Mouse (Mus musculus): ENCODE measurements around the gene Arl15. TPM values are rescaled to one million over a fixed set of nuclear protein-coding genes. Genes with fewer than 3 reads are reported as not detected.

The Arl15 gene
- polyA plus RNA-seq, 1 experiment from 2014 or later, result 8.6 TPM

DNA sequence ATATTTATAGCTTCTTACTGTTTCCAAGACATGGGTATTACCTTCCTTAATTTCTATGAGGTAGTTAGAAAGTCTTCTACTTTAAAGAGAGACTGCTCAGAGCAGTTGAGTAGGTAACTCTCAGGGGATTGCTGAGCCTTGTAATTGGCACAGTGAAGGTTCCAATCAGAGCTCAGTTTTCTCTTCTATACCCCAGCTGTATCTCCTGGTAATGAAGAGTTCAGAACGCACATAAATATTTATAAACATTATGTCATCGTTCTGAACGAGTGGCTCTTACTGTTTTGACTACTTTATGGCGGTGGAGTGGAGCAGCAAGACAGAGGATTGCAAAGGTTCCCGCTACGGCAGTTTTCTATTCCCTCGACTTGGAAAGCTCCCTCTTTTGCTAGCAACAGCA lies 311.8 kb downstream of the Arl15 start:
- DNase-seq (ENCODE audit: low spot score) (no peak), ATAC-seq (replicated peaks; ENCODE audit: low FRiP score, low TSS enrichment, low read depth) (no peak)
- Histone ChIP-seq H3K4me3 (ENCODE audit: low read depth, low read length) (no peak overlapping the region), H3K9ac (ENCODE audit: low read length) (no peak overlapping the region), H3K9me3 (ENCODE audit: control insufficient read depth, low read length) (no peaks in the 10 kb centered on the region), H3K27me3 (replicated peaks; ENCODE audit: control insufficient read depth, insufficient read depth, low read length) (no peaks in the 10 kb centered on the region), H3K4me2 (ENCODE audit: low read length) (no peak overlapping the region), H3K36me3 (ENCODE audit: control insufficient read depth, insufficient read depth, low read length) (no peaks in the 10 kb centered on the region), H3K27ac (ENCODE audit: low read depth) (no peak overlapping the region), H3K4me1 (replicated peaks; ENCODE audit: control insufficient read depth, insufficient read depth, low read length) (peaks cover 8% of the 10 kb centered on the region; the same call in 1 of the 2 replicates)
- WGBS, result 33% methylated on average over 7 of the region's 7 CpGs

DNA sequence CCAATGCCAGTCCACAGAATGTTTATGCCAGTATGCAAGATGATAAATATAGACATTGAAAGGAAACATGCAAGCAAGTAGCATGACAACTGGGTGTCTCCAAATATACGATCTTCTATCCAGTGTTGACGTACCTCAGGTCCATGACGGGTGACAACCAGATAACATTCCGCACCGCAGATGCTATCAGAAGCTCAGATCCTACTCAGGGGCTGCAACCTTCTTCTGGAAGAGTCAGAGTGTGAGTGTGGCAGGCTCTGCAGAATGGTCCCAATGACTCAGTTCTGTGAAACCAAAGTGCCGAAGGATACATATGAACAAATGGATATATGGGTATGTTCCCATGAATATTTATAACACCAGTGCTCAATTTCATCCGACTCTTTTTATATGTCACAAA lies 313.2 kb downstream of the Arl15 start:
- H3K27me3 ChIP-seq (replicated peaks; ENCODE audit: control insufficient read depth, insufficient read depth, low read length), result no peaks in the 10 kb centered on the region
- peaks cover 8% of the 10 kb centered on the region; the same call in 1 of the 2 replicates for H3K4me1 ChIP-seq (replicated peaks; ENCODE audit: control insufficient read depth, insufficient read depth, low read length)
- H3K9ac ChIP-seq (ENCODE audit: low read length), result no peak overlapping the region
- H3K9me3 ChIP-seq (ENCODE audit: control insufficient read depth, low read length), result no peaks in the 10 kb centered on the region
- no peaks in the 10 kb centered on the region for H3K36me3 ChIP-seq (ENCODE audit: control insufficient read depth, insufficient read depth, low read length)
- no peak for ATAC-seq (replicated peaks; ENCODE audit: low FRiP score, low TSS enrichment, low read depth)
- no peak overlapping the region for H3K27ac ChIP-seq (ENCODE audit: low read depth)
- no peak overlapping the region for H3K4me2 ChIP-seq (ENCODE audit: low read length)
- DNase-seq (ENCODE audit: low spot score), result no peak
- no peak overlapping the region for H3K4me3 ChIP-seq (ENCODE audit: low read depth, low read length)
- 75% methylated on average over 7 of the region's 7 CpGs for WGBS

DNA sequence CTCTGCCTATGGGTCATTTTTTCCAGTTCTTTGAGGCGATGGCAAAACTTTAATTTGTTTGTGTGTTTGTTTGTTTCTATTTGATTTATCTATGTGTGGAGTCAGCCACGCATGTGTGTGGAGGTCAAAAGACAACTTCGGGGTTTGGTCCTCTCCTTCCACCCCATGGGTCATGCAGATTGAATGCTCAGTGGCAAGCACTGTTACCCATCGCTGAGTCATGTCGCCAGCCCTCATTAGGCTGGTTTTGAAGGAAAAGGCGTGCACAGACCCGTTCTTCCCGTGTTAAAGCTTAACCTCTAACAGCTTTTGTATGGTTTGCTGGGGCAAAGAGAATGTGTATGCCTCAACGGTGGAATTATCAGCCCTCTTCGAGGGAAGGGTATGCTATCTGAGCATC lies 315.1 kb downstream of the Arl15 start:
- no peaks in the 10 kb centered on the region for H3K9me3 ChIP-seq (ENCODE audit: control insufficient read depth, low read length)

DNA sequence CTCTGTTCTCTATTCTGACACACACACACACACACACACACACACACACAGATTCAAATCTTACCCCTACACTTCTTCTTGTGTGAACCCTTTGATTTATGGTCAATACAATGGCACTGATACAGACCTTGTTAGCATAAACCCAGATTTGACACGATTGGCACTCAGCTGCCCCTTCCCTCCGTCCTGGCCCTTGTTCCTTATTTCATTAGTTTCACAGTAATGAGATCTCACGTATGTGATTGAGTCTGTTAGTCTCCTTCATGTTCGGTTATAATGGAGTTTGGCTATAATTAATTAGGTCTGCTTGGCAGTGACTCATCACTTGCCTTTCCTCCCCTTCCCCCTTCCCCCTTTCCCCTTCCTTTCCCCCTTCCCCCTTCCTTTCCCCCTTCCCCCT lies 315.5 kb downstream of the Arl15 start:
- no peak overlapping the region for H3K4me3 ChIP-seq (ENCODE audit: low read depth, low read length)
- H3K27ac ChIP-seq (ENCODE audit: low read depth), result no peak overlapping the region
- H3K36me3 ChIP-seq (ENCODE audit: control insufficient read depth, insufficient read depth, low read length), result no peaks in the 10 kb centered on the region
- no peak for ATAC-seq (replicated peaks; ENCODE audit: low FRiP score, low TSS enrichment, low read depth)
- H3K9me3 ChIP-seq (ENCODE audit: control insufficient read depth, low read length), result no peaks in the 10 kb centered on the region
- peaks cover 8% of the 10 kb centered on the region; the same call in 1 of the 2 replicates for H3K4me1 ChIP-seq (replicated peaks; ENCODE audit: control insufficient read depth, insufficient read depth, low read length)
- no peak overlapping the region for H3K9ac ChIP-seq (ENCODE audit: low read length)
- H3K4me2 ChIP-seq (ENCODE audit: low read length), result no peak overlapping the region
- no peak for DNase-seq (ENCODE audit: low spot score)
- 34% methylated on average over 4 of the region's 4 CpGs for WGBS
- no peaks in the 10 kb centered on the region for H3K27me3 ChIP-seq (replicated peaks; ENCODE audit: control insufficient read depth, insufficient read depth, low read length)

More for the DNA sequence above, 315.1 kb downstream of the Arl15 start:
- Histone ChIP-seq H3K36me3 (ENCODE audit: control insufficient read depth, insufficient read depth, low read length) (no peaks in the 10 kb centered on the region), H3K9ac (ENCODE audit: low read length) (no peak overlapping the region), H3K4me3 (ENCODE audit: low read depth, low read length) (no peak overlapping the region), H3K27me3 (replicated peaks; ENCODE audit: control insufficient read depth, insufficient read depth, low read length) (no peaks in the 10 kb centered on the region), H3K4me1 (replicated peaks; ENCODE audit: control insufficient read depth, insufficient read depth, low read length) (peaks cover 8% of the 10 kb centered on the region; the same call in 1 of the 2 replicates), H3K27ac (ENCODE audit: low read depth) (no peak overlapping the region), H3K4me2 (ENCODE audit: low read length) (no peak overlapping the region)
- DNase-seq (ENCODE audit: low spot score), result no peak
- WGBS, result 78% methylated on average over 10 of the region's 10 CpGs
- ATAC-seq (replicated peaks; ENCODE audit: low FRiP score, low TSS enrichment, low read depth), result no peak

DNA sequence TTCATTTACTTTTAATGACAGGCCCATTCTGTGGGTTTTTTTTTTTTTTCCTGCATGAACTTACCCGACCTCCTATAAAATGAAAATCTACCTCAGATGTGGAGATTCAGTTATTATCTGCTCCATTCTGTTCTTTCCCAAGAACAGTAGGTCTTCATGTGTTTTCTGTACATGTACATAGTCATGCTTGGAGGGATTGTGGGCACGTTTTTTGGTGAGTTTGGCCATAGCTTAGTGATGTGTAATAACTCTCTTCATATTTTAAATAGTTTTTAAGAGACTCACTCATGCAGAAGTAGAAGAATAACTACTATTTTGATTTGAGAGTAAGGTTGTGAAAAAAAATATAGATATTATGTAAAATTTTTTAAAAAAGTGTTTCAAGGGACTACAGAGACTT lies 319.2 kb downstream of the Arl15 start:
- Histone ChIP-seq H3K9ac (ENCODE audit: low read length) (no peak overlapping the region), H3K4me1 (replicated peaks; ENCODE audit: control insufficient read depth, insufficient read depth, low read length) (peaks cover 14% of the 10 kb centered on the region; the same call in 1 of the 2 replicates), H3K36me3 (ENCODE audit: control insufficient read depth, insufficient read depth, low read length) (no peaks in the 10 kb centered on the region), H3K27me3 (replicated peaks; ENCODE audit: control insufficient read depth, insufficient read depth, low read length) (no peaks in the 10 kb centered on the region), H3K4me2 (ENCODE audit: low read length) (no peak overlapping the region), H3K27ac (ENCODE audit: low read depth) (no peak overlapping the region), H3K9me3 (ENCODE audit: control insufficient read depth, low read length) (no peaks in the 10 kb centered on the region), H3K4me3 (ENCODE audit: low read depth, low read length) (no peak overlapping the region)
- no peak for DNase-seq (ENCODE audit: low spot score)
- WGBS, result 64% methylated on average over 2 of the region's 2 CpGs
- no peak for ATAC-seq (replicated peaks; ENCODE audit: low FRiP score, low TSS enrichment, low read depth)

DNA sequence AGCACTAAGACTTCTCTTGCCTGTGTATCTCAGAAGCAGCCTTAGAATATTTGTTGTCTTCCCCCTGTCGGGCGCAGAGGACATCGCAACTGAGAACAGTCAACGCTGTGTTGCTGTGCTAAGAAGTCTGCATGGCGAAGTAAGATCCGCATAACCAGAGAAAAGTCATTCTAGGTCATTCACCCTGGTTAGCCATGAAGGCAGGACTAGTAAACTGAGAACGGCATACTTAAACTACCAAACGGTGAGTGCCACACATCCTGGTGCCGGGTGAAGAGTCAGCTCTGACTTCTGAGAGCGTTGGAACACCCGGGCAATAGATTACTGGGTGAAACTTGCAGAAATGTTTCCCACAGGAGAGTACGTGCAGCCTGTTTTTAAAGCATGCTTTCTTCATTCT lies 320.3 kb downstream of the Arl15 start:
- Histone ChIP-seq H3K36me3 (ENCODE audit: control insufficient read depth, insufficient read depth, low read length) (no peaks in the 10 kb centered on the region), H3K27me3 (replicated peaks; ENCODE audit: control insufficient read depth, insufficient read depth, low read length) (no peaks in the 10 kb centered on the region), H3K9me3 (ENCODE audit: control insufficient read depth, low read length) (no peaks in the 10 kb centered on the region), H3K4me2 (ENCODE audit: low read length) (no peak overlapping the region), H3K4me1 (replicated peaks; ENCODE audit: control insufficient read depth, insufficient read depth, low read length) (peaks cover 14% of the 10 kb centered on the region; the same call in 1 of the 2 replicates), H3K27ac (ENCODE audit: low read depth) (no peak overlapping the region), H3K9ac (ENCODE audit: low read length) (no peak overlapping the region), H3K4me3 (ENCODE audit: low read depth, low read length) (no peak overlapping the region)
- WGBS, result 92% methylated on average over 12 of the region's 12 CpGs
- ATAC-seq (replicated peaks; ENCODE audit: low FRiP score, low TSS enrichment, low read depth), result no peak
- no peak for DNase-seq (ENCODE audit: low spot score)

DNA sequence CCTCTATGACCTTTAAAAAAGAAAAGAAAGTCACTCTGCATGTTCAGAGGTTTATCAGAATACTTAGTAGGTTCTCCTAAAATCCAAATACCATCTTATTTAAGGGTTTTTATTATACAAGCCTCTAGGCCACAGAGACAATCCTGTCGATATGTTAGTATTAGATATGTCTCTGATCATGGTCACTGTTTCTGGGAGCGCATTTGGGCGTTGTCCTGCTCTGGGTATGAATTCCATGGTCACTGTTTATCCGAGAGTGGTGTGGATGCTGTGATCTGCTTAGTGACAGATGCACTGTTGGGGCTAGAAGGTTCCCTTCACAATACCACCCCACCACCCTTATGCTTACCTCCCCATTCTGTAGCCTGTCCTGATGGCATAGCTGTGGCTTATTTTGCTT lies 320.8 kb downstream of the Arl15 start:
- no peak for ATAC-seq (replicated peaks; ENCODE audit: low FRiP score, low TSS enrichment, low read depth)
- Histone ChIP-seq H3K9ac (ENCODE audit: low read length) (no peak overlapping the region), H3K36me3 (ENCODE audit: control insufficient read depth, insufficient read depth, low read length) (no peaks in the 10 kb centered on the region), H3K4me1 (replicated peaks; ENCODE audit: control insufficient read depth, insufficient read depth, low read length) (peaks cover 9% of the 10 kb centered on the region; the same call in 1 of the 2 replicates), H3K4me3 (ENCODE audit: low read depth, low read length) (no peak overlapping the region), H3K9me3 (ENCODE audit: control insufficient read depth, low read length) (no peaks in the 10 kb centered on the region), H3K4me2 (ENCODE audit: low read length) (no peak overlapping the region), H3K27me3 (replicated peaks; ENCODE audit: control insufficient read depth, insufficient read depth, low read length) (no peaks in the 10 kb centered on the region), H3K27ac (ENCODE audit: low read depth) (no peak overlapping the region)
- 91% methylated on average over 4 of the region's 4 CpGs for WGBS
- DNase-seq (ENCODE audit: low spot score), result no peak

DNA sequence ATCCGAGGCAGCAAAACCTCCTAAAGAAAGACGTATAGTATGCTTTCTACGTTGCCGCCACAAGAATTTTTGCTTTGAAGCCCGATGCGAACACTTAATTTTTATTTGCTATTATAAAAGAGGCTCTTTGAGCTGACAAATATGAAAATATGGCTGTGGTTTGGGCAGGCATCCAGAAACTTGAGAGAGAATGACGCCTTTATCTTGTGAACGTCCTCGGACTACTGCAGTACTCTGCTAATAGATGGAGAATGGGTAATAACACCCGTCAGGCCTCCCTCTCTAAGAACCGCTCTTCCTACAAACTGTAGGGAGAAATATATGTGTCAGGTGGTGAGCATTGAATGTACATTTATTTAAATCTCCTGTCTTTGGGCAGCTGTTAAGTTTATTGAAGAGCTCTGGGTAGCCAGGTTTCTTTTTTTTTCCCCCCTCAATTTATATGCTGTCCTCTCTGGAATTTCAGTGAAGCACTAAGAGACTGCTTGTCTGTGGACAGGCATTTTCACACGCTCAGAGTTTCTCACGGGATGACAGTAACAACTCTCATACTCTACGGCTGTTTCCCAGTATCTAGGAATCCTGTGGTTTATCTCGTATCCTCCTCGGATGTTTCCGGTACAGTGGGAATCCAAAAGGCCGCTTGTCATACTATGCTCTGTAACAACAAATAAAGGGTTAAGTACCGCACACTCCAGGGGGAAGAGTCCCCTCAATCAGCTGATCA lies 324.0 kb downstream of the Arl15 start:
- WGBS, result 43% methylated on average over 19 of the region's 19 CpGs
- Histone ChIP-seq H3K36me3 (ENCODE audit: control insufficient read depth, insufficient read depth, low read length) (no peaks in the 10 kb centered on the region), H3K27ac (ENCODE audit: low read depth) (no peak overlapping the region), H3K27me3 (replicated peaks; ENCODE audit: control insufficient read depth, insufficient read depth, low read length) (no peaks in the 10 kb centered on the region), H3K4me1 (replicated peaks; ENCODE audit: control insufficient read depth, insufficient read depth, low read length) (peaks cover 10% of the 10 kb centered on the region; the same call in 1 of the 2 replicates), H3K9me3 (ENCODE audit: control insufficient read depth, low read length) (no peaks in the 10 kb centered on the region), H3K9ac (ENCODE audit: low read length) (no peak overlapping the region), H3K4me3 (ENCODE audit: low read depth, low read length) (no peak overlapping the region), H3K4me2 (ENCODE audit: low read length) (peak overlapping the region; percentile 13; the same call in 1 of the 2 replicates)
- ATAC-seq (replicated peaks; ENCODE audit: low FRiP score, low TSS enrichment, low read depth) (no peak), DNase-seq (ENCODE audit: low spot score) (no peak)

DNA sequence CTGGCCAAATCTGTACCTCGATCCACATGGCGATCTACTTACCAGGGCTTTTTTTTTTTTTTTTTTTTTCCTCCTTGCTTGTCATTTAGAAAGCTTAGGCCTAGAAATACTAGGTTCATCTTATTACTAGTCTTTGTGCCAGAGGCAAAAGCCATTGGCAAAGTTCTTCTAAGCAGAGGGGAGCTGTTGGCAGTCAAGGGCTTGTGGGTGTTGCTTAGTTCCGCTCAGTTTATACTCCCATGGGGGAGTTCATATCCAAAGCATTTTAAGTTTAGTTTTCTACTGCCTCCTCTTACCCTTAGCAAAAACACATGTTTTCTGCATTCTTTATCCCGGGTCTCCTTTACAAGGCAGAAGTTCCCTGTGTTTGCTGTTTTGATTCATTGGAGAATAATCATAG lies 325.5 kb downstream of the Arl15 start:
- 91% methylated on average over 4 of the region's 4 CpGs for WGBS
- ATAC-seq (replicated peaks; ENCODE audit: low FRiP score, low TSS enrichment, low read depth), result no peak
- Histone ChIP-seq H3K36me3 (ENCODE audit: control insufficient read depth, insufficient read depth, low read length) (no peaks in the 10 kb centered on the region), H3K27ac (ENCODE audit: low read depth) (no peak overlapping the region), H3K4me1 (replicated peaks; ENCODE audit: control insufficient read depth, insufficient read depth, low read length) (peaks cover 10% of the 10 kb centered on the region; the same call in 1 of the 2 replicates), H3K4me3 (ENCODE audit: low read depth, low read length) (no peak overlapping the region), H3K9me3 (ENCODE audit: control insufficient read depth, low read length) (no peaks in the 10 kb centered on the region), H3K27me3 (replicated peaks; ENCODE audit: control insufficient read depth, insufficient read depth, low read length) (no peaks in the 10 kb centered on the region), H3K4me2 (ENCODE audit: low read length) (no peak overlapping the region), H3K9ac (ENCODE audit: low read length) (no peak overlapping the region)
- DNase-seq (ENCODE audit: low spot score), result no peak

Measured in intestine, embryonic 14.5 days (tissue).